Mouse (Mus musculus) neural tube, embryonic 10.5 days (tissue): Measurements from ENCODE around the gene Ncam2.
"Not testable (repeated sequence)": the region's sequence is repeated elsewhere in the genome, so short reads cannot be mapped to it uniquely, and the experiment has no call there.

Experiments
- DNase-seq: peaks from one replicate; pipeline ENCODE4 v3.0.0-alpha.2; 2017; ENCODE audit warnings: low spot score; ENCODE audit errors: extremely low spot score

Ncam2 gene

GRCm38 (mm10) chr16:81285882-81286281 lies 85.4 kb downstream of the Ncam2 start:
- no peak for DNase-seq

GRCm38 (mm10) chr16:81303806-81304205 lies 103.3 kb downstream of the Ncam2 start:
- DNase-seq, result no peak

- DNase-seq, result no peak
Observed at GRCm38 (mm10) chr16:81309215-81309614, 108.7 kb downstream of the Ncam2 start.

GRCm38 (mm10) chr16:81319037-81319436 lies 118.5 kb downstream of the Ncam2 start:
- no peak for DNase-seq

- DNase-seq, result peak; percentile 35
Observed at GRCm38 (mm10) chr16:81330539-81330938, 130.0 kb downstream of the Ncam2 start.

GRCm38 (mm10) chr16:81365901-81366300 lies 165.4 kb downstream of the Ncam2 start:
- DNase-seq, result no peak

GRCm38 (mm10) chr16:81374234-81374633 lies 173.7 kb downstream of the Ncam2 start:
- DNase-seq, result no peak

GRCm38 (mm10) chr16:81380434-81380833 lies 179.9 kb downstream of the Ncam2 start:
- DNase-seq, result no peak

GRCm38 (mm10) chr16:81388646-81389045 lies 188.1 kb downstream of the Ncam2 start:
- DNase-seq, result no peak

GRCm38 (mm10) chr16:81434559-81434958 lies 234.1 kb downstream of the Ncam2 start:
- no peak for DNase-seq

- DNase-seq, result no peak
Observed at GRCm38 (mm10) chr16:81437091-81437867, 236.8 kb downstream of the Ncam2 start.

GRCm38 (mm10) chr16:81437868-81438249 lies 237.4 kb downstream of the Ncam2 start:
- DNase-seq, result no peak

- DNase-seq, result no peak
Observed at GRCm38 (mm10) chr16:81450851-81451250, 250.4 kb downstream of the Ncam2 start.

- no peak for DNase-seq
Observed at GRCm38 (mm10) chr16:81452988-81453387, 252.5 kb downstream of the Ncam2 start.

- no peak for DNase-seq
Observed at GRCm38 (mm10) chr16:81454472-81454871, 254.0 kb downstream of the Ncam2 start.

- not testable (repeated sequence) for DNase-seq
Observed at GRCm38 (mm10) chr16:81462731-81463130, 262.2 kb downstream of the Ncam2 start.

GRCm38 (mm10) chr16:81472925-81473324 lies 272.4 kb downstream of the Ncam2 start:
- no peak for DNase-seq

GRCm38 (mm10) chr16:81481058-81481457 lies 280.6 kb downstream of the Ncam2 start:
- no peak for DNase-seq

- no peak for DNase-seq
Observed at GRCm38 (mm10) chr16:81496111-81496510, 295.6 kb downstream of the Ncam2 start.

GRCm38 (mm10) chr16:81502578-81502977 lies 302.1 kb downstream of the Ncam2 start:
- DNase-seq, result no peak

GRCm38 (mm10) chr16:81536230-81536629 lies 335.7 kb downstream of the Ncam2 start:
- no peak for DNase-seq

GRCm38 (mm10) chr16:81587565-81588107 lies 387.1 kb downstream of the Ncam2 start:
- no peak for DNase-seq

GRCm38 (mm10) chr16:81623276-81623675 lies 422.8 kb downstream of the Ncam2 start:
- no peak for DNase-seq
